Mouse (Mus musculus) limb, embryonic 10.5 days (tissue): ENCODE measurements around the gene Hist1h1d. TPM values are rescaled to one million over a fixed set of nuclear protein-coding genes. Genes with fewer than 3 reads are reported as not detected.

Source experiments
- DNase-seq: peaks from one replicate; pipeline ENCODE4 v3.0.0-alpha.2; 2017; ENCODE audit warnings: low spot score
- H3K27ac ChIP-seq: fragments of 300-500 bp; sonication (generic); 2 replicates; pipeline ENCODE4 v1.5.1; 2016; ENCODE audit warnings: mild to moderate bottlenecking
- H3K27me3 ChIP-seq: fragments of 300-500 bp; sonication (generic); 2 replicates; pipeline ENCODE4 v1.6.1; 2016; ENCODE audit warnings: low read depth, mild to moderate bottlenecking; ENCODE audit not compliant: poor library complexity, severe bottlenecking
- H3K36me3 ChIP-seq: fragments of 300-500 bp; sonication (generic); 2 replicates; pipeline ENCODE4 v1.6.1; 2016; ENCODE audit warnings: mild to moderate bottlenecking, moderate library complexity
- H3K4me1 ChIP-seq: fragments of 300-500 bp; sonication (generic); 2 replicates; pipeline ENCODE4 v1.6.1; 2016
- H3K4me3 ChIP-seq: fragments of 300-500 bp; sonication (generic); 2 replicates; pipeline ENCODE4 v1.5.1; 2016; ENCODE audit warnings: mild to moderate bottlenecking, moderate library complexity
- H3K9me3 ChIP-seq: fragments of 300-500 bp; sonication (generic); replicated peaks from 2 replicates; pipeline ENCODE4 v1.6.1; 2016; ENCODE audit warnings: mild to moderate bottlenecking
- WGBS: fragments of 180-500 bp; shearing (Covaris S2); methylation state at CpG from one replicate; pipeline ENCODE4 v1.1.7; 2016; 5-methylcytosine and 5-hydroxymethylcytosine counted together
- polyA plus RNA-seq: library from polyadenylated mRNA; unstranded; fragments of >200 nt; fragmentation: Nextera tagmentation; extraction: Ambion mirVana; gene quantifications from 2 replicates; pipeline ENCODE4 v1.2.1, GENCODE M21; 2016

Hist1h1d gene
- polyA plus RNA-seq, result 0.59 and 0.67 TPM in 2 replicates

- no peaks in the 10 kb centered on the region for H3K36me3 ChIP-seq
- peak within 1 kb of the TSS; percentile 97 for H3K27ac ChIP-seq
- peak within 1 kb of the TSS; percentile 52; the same call in 1 of the 2 replicates for H3K4me3 ChIP-seq
- peaks cover 22% of the 10 kb centered on the region for H3K4me1 ChIP-seq
- H3K9me3 ChIP-seq, result no peaks in the 10 kb centered on the region
- no peaks in the 10 kb centered on the region for H3K27me3 ChIP-seq
- DNase-seq, result no peak
Observed at GRCm38 (mm10) chr13:23552962-23553361, at the start of gene Hist1h1d. Hist1h1d (plus strand) TSS chr13:23553262.

- Histone ChIP-seq H3K27me3 (no peaks in the 10 kb centered on the region), H3K9me3 (no peaks in the 10 kb centered on the region), H3K36me3 (no peaks in the 10 kb centered on the region), H3K4me1 (peaks cover 52% of the 10 kb centered on the region), H3K4me3 (peak overlapping the region; percentile 34), H3K27ac (no peak overlapping the region)
- DNase-seq, result peak; percentile 71
- WGBS, result under 1% methylated on average over 9 of the region's 9 CpGs
Observed at GRCm38 (mm10) chr13:23503797-23504196, 49.3 kb upstream of the Hist1h1d start.

GRCm38 (mm10) chr13:23505662-23506345 lies 47.3 kb upstream of the Hist1h1d start:
- H3K27ac ChIP-seq, result peak overlapping the region; percentile 74

GRCm38 (mm10) chr13:23506351-23506750 lies 46.7 kb upstream of the Hist1h1d start:
- no peaks in the 10 kb centered on the region for H3K9me3 ChIP-seq
- under 1% methylated on average over 13 of the region's 13 CpGs for WGBS
- H3K4me1 ChIP-seq, result peaks cover 54% of the 10 kb centered on the region
- H3K27ac ChIP-seq, result no peak overlapping the region
- peak; percentile 77 for DNase-seq
- H3K27me3 ChIP-seq, result no peaks in the 10 kb centered on the region
- H3K36me3 ChIP-seq, result no peaks in the 10 kb centered on the region
- H3K4me3 ChIP-seq, result peak overlapping the region; percentile 58

More at GRCm38 (mm10) chr13:23505662-23506345, 47.3 kb upstream of the Hist1h1d start:
- 3% methylated on average over 14 of the region's 14 CpGs for WGBS
- H3K27me3 ChIP-seq, result no peaks in the 10 kb centered on the region
- DNase-seq, result peak; percentile 65
- H3K4me3 ChIP-seq, result peak overlapping the region; percentile 58
- H3K36me3 ChIP-seq, result no peaks in the 10 kb centered on the region
- peaks cover 56% of the 10 kb centered on the region for H3K4me1 ChIP-seq
- no peaks in the 10 kb centered on the region for H3K9me3 ChIP-seq

- 8% methylated on average over 14 of the region's 14 CpGs for WGBS
- peak overlapping the region; percentile 58 for H3K4me3 ChIP-seq
- no peaks in the 10 kb centered on the region for H3K9me3 ChIP-seq
- H3K27me3 ChIP-seq, result no peaks in the 10 kb centered on the region
- peak; percentile 63 for DNase-seq
- H3K27ac ChIP-seq, result no peak overlapping the region; the same call in 1 of the 2 replicates
- H3K4me1 ChIP-seq, result peaks cover 48% of the 10 kb centered on the region
- H3K36me3 ChIP-seq, result no peaks in the 10 kb centered on the region
Observed at GRCm38 (mm10) chr13:23506819-23507515, 46.1 kb upstream of the Hist1h1d start.

GRCm38 (mm10) chr13:23510127-23510526 lies 42.9 kb upstream of the Hist1h1d start:
- Histone ChIP-seq H3K4me3 (no peak overlapping the region), H3K36me3 (no peaks in the 10 kb centered on the region), H3K9me3 (no peaks in the 10 kb centered on the region), H3K27me3 (no peaks in the 10 kb centered on the region), H3K4me1 (peaks cover 37% of the 10 kb centered on the region), H3K27ac (no peak overlapping the region)
- DNase-seq, result no peak
- WGBS, result 37% methylated on average over 1 of the region's 1 CpGs

GRCm38 (mm10) chr13:23513517-23513916 lies 39.5 kb upstream of the Hist1h1d start:
- Histone ChIP-seq H3K4me1 (peaks cover 20% of the 10 kb centered on the region), H3K9me3 (no peaks in the 10 kb centered on the region), H3K27ac (no peak overlapping the region), H3K4me3 (no peak overlapping the region), H3K36me3 (no peaks in the 10 kb centered on the region), H3K27me3 (no peaks in the 10 kb centered on the region)
- WGBS, result 92% methylated on average over 1 of the region's 1 CpGs
- no peak for DNase-seq

DNA sequence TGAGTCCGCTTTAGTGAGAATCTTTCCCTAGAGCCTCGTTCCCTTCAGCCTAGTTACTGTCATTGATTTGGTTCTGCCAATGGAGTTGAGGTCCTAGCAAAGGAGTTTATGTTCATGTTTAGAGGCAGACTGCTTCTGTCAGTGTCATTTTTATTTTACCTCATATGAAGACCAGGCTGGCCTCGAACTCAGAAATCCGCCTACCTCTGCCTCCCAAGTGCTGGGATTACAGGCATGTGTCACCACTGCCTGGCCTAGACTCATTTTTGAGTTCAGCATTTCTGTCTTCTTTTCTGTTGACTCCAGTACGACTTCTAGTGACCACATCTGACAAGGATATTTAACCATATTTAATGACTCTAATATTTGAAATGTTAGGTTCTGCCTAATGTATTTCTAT lies 37.8 kb upstream of the Hist1h1d start:
- no peak overlapping the region for H3K27ac ChIP-seq

DNA sequence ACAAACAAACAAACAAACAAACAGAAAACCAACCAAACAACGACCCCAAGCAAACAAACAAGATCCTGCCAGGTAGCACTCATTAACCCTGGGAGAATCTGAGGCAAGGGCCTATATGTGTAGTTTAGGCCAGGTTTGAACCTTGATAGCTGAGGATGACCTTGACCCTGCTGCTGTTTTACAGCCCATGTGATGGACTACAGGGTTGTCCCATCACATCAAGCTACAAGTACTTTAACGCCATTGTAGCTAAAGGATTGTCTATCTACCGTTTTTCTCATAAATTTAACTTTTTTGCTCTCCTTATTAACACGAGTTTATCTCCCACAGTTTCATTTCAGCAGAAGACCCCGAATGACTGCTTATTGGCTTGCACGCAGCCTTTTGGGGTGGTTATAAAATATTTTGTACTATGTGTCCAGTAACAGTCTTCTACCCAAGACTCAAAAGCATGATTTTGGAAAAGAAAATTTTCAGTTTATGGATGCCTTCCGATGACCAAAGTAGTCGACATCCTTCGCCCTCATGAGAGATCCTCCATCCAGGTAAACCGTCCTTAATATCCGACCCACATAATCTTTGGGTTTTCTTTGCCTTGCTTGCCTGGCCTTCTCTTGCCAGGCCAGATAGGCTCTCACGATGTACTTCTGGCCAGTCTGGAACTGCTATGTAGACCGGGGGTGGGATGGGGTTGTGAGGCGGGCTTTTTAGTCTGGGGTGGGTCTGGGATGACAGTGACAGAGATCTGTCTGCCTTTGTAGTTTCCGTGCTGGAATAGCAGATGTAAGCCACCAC lies 37.0 kb upstream of the Hist1h1d start:
- 52% methylated on average over 15 of the region's 15 CpGs for WGBS
- Histone ChIP-seq H3K27me3 (no peaks in the 10 kb centered on the region), H3K9me3 (no peaks in the 10 kb centered on the region), H3K36me3 (no peaks in the 10 kb centered on the region), H3K4me3 (peak overlapping the region; percentile 51), H3K4me1 (peaks cover 5% of the 10 kb centered on the region), H3K27ac (peak overlapping the region; percentile 72)
- DNase-seq, result no peak

More for the DNA sequence above, 37.8 kb upstream of the Hist1h1d start:
- no peaks in the 10 kb centered on the region for H3K27me3 ChIP-seq
- DNase-seq, result no peak
- no peak overlapping the region for H3K4me3 ChIP-seq
- WGBS, result 78% methylated on average over 5 of the region's 5 CpGs
- H3K9me3 ChIP-seq, result no peaks in the 10 kb centered on the region
- H3K36me3 ChIP-seq, result no peaks in the 10 kb centered on the region
- H3K4me1 ChIP-seq, result peaks cover 10% of the 10 kb centered on the region

GRCm38 (mm10) chr13:23516822-23517602 lies 36.0 kb upstream of the Hist1h1d start:
- Histone ChIP-seq H3K4me3 (peak overlapping the region; percentile 51), H3K4me1 (peaks cover 5% of the 10 kb centered on the region), H3K36me3 (no peaks in the 10 kb centered on the region), H3K27ac (peak overlapping the region; percentile 72), H3K9me3 (no peaks in the 10 kb centered on the region), H3K27me3 (no peaks in the 10 kb centered on the region)
- DNase-seq, result no peak
- WGBS, result under 1% methylated on average over 19 of the region's 19 CpGs

DNA sequence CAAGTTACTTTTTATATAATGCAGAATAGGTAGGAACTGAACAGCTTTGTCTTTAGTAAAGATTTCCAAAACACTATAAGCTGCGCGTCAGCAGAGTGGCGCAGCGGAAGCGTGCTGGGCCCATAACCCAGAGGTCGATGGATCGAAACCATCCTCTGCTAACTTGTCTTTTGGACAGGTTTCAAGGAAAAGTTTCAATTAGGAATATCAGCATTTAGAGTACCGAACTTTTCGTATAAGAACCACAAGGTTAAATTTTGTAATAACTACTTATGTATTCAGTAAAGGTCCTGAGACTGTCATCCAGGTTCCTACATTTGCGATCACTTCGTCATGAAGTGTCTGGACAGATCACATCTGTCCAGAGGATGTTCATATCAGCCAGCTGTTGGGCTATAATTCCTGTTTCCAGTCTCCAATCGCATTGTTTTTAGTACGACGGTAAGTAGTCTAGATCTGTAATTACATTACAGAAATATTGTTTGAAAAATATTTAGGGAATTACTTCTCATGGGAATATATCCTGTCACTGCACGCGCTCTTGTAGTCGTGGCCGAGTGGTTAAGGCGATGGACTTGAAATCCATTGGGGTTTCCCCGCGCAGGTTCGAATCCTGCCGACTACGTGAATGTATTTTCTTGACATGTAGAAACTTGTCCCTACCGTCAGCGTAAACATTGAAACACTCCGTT lies 35.3 kb upstream of the Hist1h1d start:
- peak overlapping the region; percentile 51 for H3K4me3 ChIP-seq
- H3K36me3 ChIP-seq, result no peaks in the 10 kb centered on the region
- H3K9me3 ChIP-seq, result no peaks in the 10 kb centered on the region
- H3K4me1 ChIP-seq, result peaks cover 5% of the 10 kb centered on the region
- no peak overlapping the region for H3K27ac ChIP-seq
- peak; percentile 81 for DNase-seq
- under 1% methylated on average over 27 of the region's 27 CpGs for WGBS
- no peaks in the 10 kb centered on the region for H3K27me3 ChIP-seq

DNA sequence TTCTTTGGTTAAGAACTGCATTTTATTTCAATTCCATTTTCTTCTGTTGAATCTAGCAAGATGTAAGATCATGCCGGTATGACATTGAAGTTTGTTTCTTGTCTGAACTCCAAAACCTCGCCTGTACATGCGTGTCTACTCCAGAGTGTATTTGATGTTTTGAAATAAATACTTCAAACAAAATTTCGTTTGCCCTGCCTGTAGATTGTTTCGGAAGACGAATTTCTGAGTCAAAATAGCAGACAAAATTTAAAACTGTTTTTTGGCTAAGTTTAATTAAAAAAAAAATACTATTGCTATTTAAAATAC lies 34.8 kb upstream of the Hist1h1d start:
- Histone ChIP-seq H3K36me3 (no peaks in the 10 kb centered on the region), H3K4me1 (peaks cover 5% of the 10 kb centered on the region), H3K4me3 (peak overlapping the region; percentile 51), H3K27me3 (no peaks in the 10 kb centered on the region), H3K27ac (no peak overlapping the region), H3K9me3 (no peaks in the 10 kb centered on the region)
- under 1% methylated on average over 6 of the region's 6 CpGs for WGBS
- DNase-seq, result no peak
